Mouse (Mus musculus) heart, embryonic 13.5 days (tissue): ENCODE measurements around the gene Prickle2. TPM values are rescaled to one million over a fixed set of nuclear protein-coding genes. Genes with fewer than 3 reads are reported as not detected.
A peak's percentile ranks its signal among the peaks of the same experiment; 100 is the strongest.

Experiments used
- ATAC-seq: fragments of 200-750 bp; cut with Nextera tagmentation; 2 replicates; pipeline ENCODE4 v1.8.0; 2017; ENCODE audit warnings: moderate TSS enrichment; ENCODE audit not compliant: insufficient number of reproducible peaks, low FRiP score, low TSS enrichment; ENCODE audit errors: extremely low read depth
- H3K27ac ChIP-seq: fragments of 300-500 bp; sonication (generic); replicated peaks from 2 replicates; pipeline ENCODE4 v1.5.1; 2015; ENCODE audit warnings: moderate library complexity, mild to moderate bottlenecking, inconsistent platforms
- H3K27me3 ChIP-seq: fragments of 300-500 bp; sonication (generic); replicated peaks from 2 replicates; pipeline ENCODE4 v1.6.1; 2015; ENCODE audit warnings: mild to moderate bottlenecking, inconsistent platforms
- H3K36me3 ChIP-seq: fragments of 300-500 bp; sonication (generic); 2 replicates; pipeline ENCODE4 v1.6.1; 2015; ENCODE audit warnings: mild to moderate bottlenecking, inconsistent platforms
- H3K4me1 ChIP-seq: fragments of 300-500 bp; sonication (generic); 2 replicates; pipeline ENCODE4 v1.6.1; 2015; ENCODE audit warnings: inconsistent platforms
- H3K4me2 ChIP-seq: fragments of 300-500 bp; sonication (generic); 2 replicates; pipeline ENCODE4 v1.6.1; 2015; ENCODE audit warnings: inconsistent platforms, mild to moderate bottlenecking, moderate library complexity
- H3K4me3 ChIP-seq: fragments of 300-500 bp; sonication (generic); 2 replicates; pipeline ENCODE4 v1.5.1; 2015; ENCODE audit warnings: moderate library complexity, mild to moderate bottlenecking, inconsistent platforms
- H3K9ac ChIP-seq: fragments of 300-500 bp; sonication (generic); 2 replicates; pipeline ENCODE4 v1.6.1; 2015; ENCODE audit warnings: inconsistent platforms, mild to moderate bottlenecking, moderate library complexity
- H3K9me3 ChIP-seq: fragments of 300-500 bp; sonication (generic); 2 replicates; pipeline ENCODE4 v1.6.1; 2016; ENCODE audit warnings: inconsistent platforms
- whole genome bisulfite sequencing: fragments of 180-500 bp; shearing (Covaris S2); methylation state at CpG from one replicate; pipeline ENCODE4 v1.1.7; 2015; ENCODE audit warnings: mixed read lengths; 5-methylcytosine and 5-hydroxymethylcytosine counted together
- polyA plus RNA-seq: library from polyadenylated mRNA; unstranded; fragments of >200 nt; fragmentation: Nextera tagmentation; extraction: Ambion mirVana; gene quantifications from 2 replicates; pipeline ENCODE4 v1.2.1, GENCODE M21; 2015

Prickle2 gene
- polyA plus RNA-seq, 1 experiment from 2014 or later: 5.4 TPM

GRCm38 (mm10) chr6:92714748-92715147 is 8.8 kb upstream of the Prickle2 start:
- Histone ChIP-seq H3K4me3 (no peak overlapping the region), H3K27me3 (no peaks in the 10 kb centered on the region), H3K9me3 (peaks cover 2% of the 10 kb centered on the region; the same call in 1 of the 2 replicates), H3K27ac (no peak overlapping the region), H3K9ac (no peak overlapping the region), H3K4me2 (no peak overlapping the region), H3K4me1 (no peaks in the 10 kb centered on the region), H3K36me3 (no peaks in the 10 kb centered on the region)
- WGBS: 77% methylated on average over 4 of the region's 4 CpGs
- no peak for ATAC-seq

GRCm38 (mm10) chr6:92708137-92708536 is 2.2 kb upstream of the Prickle2 start:
- peaks cover 2% of the 10 kb centered on the region; the same call in 1 of the 2 replicates for H3K9me3 ChIP-seq
- H3K4me3 ChIP-seq: no peak overlapping the region
- H3K27me3 ChIP-seq: peaks cover 10% of the 10 kb centered on the region
- H3K9ac ChIP-seq: no peak overlapping the region
- no peaks in the 10 kb centered on the region for H3K36me3 ChIP-seq
- WGBS: 54% methylated on average over 4 of the region's 4 CpGs
- ATAC-seq: no peak
- H3K27ac ChIP-seq: no peak overlapping the region
- peaks cover 16% of the 10 kb centered on the region for H3K4me1 ChIP-seq
- H3K4me2 ChIP-seq: no peak overlapping the region

GRCm38 (mm10) chr6:92705353-92706144 is 406 bp downstream of the Prickle2 start:
- H3K9ac ChIP-seq: peak overlapping the region; percentile 88
- peak overlapping the region; percentile 79 for H3K4me3 ChIP-seq
- no peaks in the 10 kb centered on the region for H3K9me3 ChIP-seq
- H3K4me1 ChIP-seq: peaks cover 16% of the 10 kb centered on the region
- peak overlapping the region; percentile 99 for H3K4me2 ChIP-seq
- no peak overlapping the region; the same call in 1 of the 2 replicates for H3K27ac ChIP-seq
- no peaks in the 10 kb centered on the region for H3K36me3 ChIP-seq
- WGBS: 4% methylated on average over 39 of the region's 39 CpGs
- ATAC-seq: peak; percentile 26; the same call in 1 of the 2 replicates
- H3K27me3 ChIP-seq: peaks cover 13% of the 10 kb centered on the region

- peak overlapping the region; percentile 99 for H3K4me2 ChIP-seq
Observed at GRCm38 (mm10) chr6:92704810-92705209, 1.1 kb downstream of the Prickle2 start.

GRCm38 (mm10) chr6:92699491-92700209 is 6.3 kb downstream of the Prickle2 start:
- no peak overlapping the region for H3K4me2 ChIP-seq
- H3K27ac ChIP-seq: no peak overlapping the region
- no peak for ATAC-seq
- peaks cover 9% of the 10 kb centered on the region for H3K27me3 ChIP-seq
- no peak overlapping the region for H3K4me3 ChIP-seq
- H3K9ac ChIP-seq: no peak overlapping the region
- WGBS: 38% methylated on average over 3 of the region's 3 CpGs
- H3K36me3 ChIP-seq: no peaks in the 10 kb centered on the region
- peaks cover 4% of the 10 kb centered on the region for H3K4me1 ChIP-seq
- H3K9me3 ChIP-seq: no peaks in the 10 kb centered on the region

More at GRCm38 (mm10) chr6:92704810-92705209, 1.1 kb downstream of the Prickle2 start:
- Histone ChIP-seq H3K36me3 (no peaks in the 10 kb centered on the region), H3K27me3 (peaks cover 13% of the 10 kb centered on the region), H3K9ac (peak overlapping the region; percentile 88; the same call in 1 of the 2 replicates), H3K9me3 (no peaks in the 10 kb centered on the region), H3K4me3 (peak overlapping the region; percentile 79), H3K4me1 (peaks cover 16% of the 10 kb centered on the region), H3K27ac (no peak overlapping the region)
- 33% methylated on average over 9 of the region's 9 CpGs for WGBS
- ATAC-seq: no peak

- no peak overlapping the region for H3K4me2 ChIP-seq
- H3K27me3 ChIP-seq: 0 out of 2 replicates have a peak, but pooled peaks cover under 1% of the 10 kb centered on the region
- H3K36me3 ChIP-seq: no peaks in the 10 kb centered on the region
- H3K9ac ChIP-seq: no peak overlapping the region
- no peak overlapping the region for H3K27ac ChIP-seq
- no peak for ATAC-seq
- H3K4me3 ChIP-seq: no peak overlapping the region
- 80% methylated on average over 5 of the region's 5 CpGs for WGBS
- H3K4me1 ChIP-seq: no peaks in the 10 kb centered on the region
- H3K9me3 ChIP-seq: no peaks in the 10 kb centered on the region
Observed at GRCm38 (mm10) chr6:92697807-92698206, 8.1 kb downstream of the Prickle2 start.

GRCm38 (mm10) chr6:92687317-92687716 is 18.6 kb downstream of the Prickle2 start:
- Histone ChIP-seq H3K4me1 (no peaks in the 10 kb centered on the region), H3K27ac (no peak overlapping the region), H3K36me3 (no peaks in the 10 kb centered on the region), H3K4me3 (no peak overlapping the region), H3K4me2 (no peak overlapping the region), H3K9me3 (no peaks in the 10 kb centered on the region), H3K9ac (no peak overlapping the region), H3K27me3 (no peaks in the 10 kb centered on the region)
- WGBS: 81% methylated on average over 5 of the region's 5 CpGs
- ATAC-seq: no peak

- no peak overlapping the region for H3K9ac ChIP-seq
- no peak for ATAC-seq
Observed at GRCm38 (mm10) chr6:92674394-92674925, 31.5 kb downstream of the Prickle2 start.

GRCm38 (mm10) chr6:92670518-92671147 is 35.3 kb downstream of the Prickle2 start:
- Histone ChIP-seq H3K4me1 (peaks cover 9% of the 10 kb centered on the region; the same call in 1 of the 2 replicates), H3K4me3 (no peak overlapping the region), H3K9ac (no peak overlapping the region), H3K27ac (no peak overlapping the region), H3K4me2 (no peak overlapping the region), H3K36me3 (no peaks in the 10 kb centered on the region), H3K27me3 (no peaks in the 10 kb centered on the region), H3K9me3 (no peaks in the 10 kb centered on the region)
- no peak for ATAC-seq
- 78% methylated on average over 5 of the region's 5 CpGs for WGBS

More at GRCm38 (mm10) chr6:92674394-92674925, 31.5 kb downstream of the Prickle2 start:
- Histone ChIP-seq H3K27ac (no peak overlapping the region), H3K4me1 (peaks cover 4% of the 10 kb centered on the region; the same call in 1 of the 2 replicates), H3K4me3 (no peak overlapping the region), H3K36me3 (no peaks in the 10 kb centered on the region), H3K4me2 (no peak overlapping the region), H3K27me3 (no peaks in the 10 kb centered on the region), H3K9me3 (no peaks in the 10 kb centered on the region)
- WGBS: 41% methylated on average over 8 of the region's 8 CpGs

- H3K9ac ChIP-seq: no peak overlapping the region
- 86% methylated on average over 3 of the region's 3 CpGs for WGBS
- H3K27ac ChIP-seq: no peak overlapping the region
- no peaks in the 10 kb centered on the region for H3K36me3 ChIP-seq
- no peak overlapping the region for H3K4me3 ChIP-seq
- no peaks in the 10 kb centered on the region for H3K27me3 ChIP-seq
- peaks cover 19% of the 10 kb centered on the region for H3K4me1 ChIP-seq
- no peaks in the 10 kb centered on the region for H3K9me3 ChIP-seq
- no peak for ATAC-seq
- H3K4me2 ChIP-seq: no peak overlapping the region
Observed at GRCm38 (mm10) chr6:92669623-92670022, 36.3 kb downstream of the Prickle2 start.

GRCm38 (mm10) chr6:92667544-92667943 is 38.4 kb downstream of the Prickle2 start:
- Histone ChIP-seq H3K27ac (no peak overlapping the region), H3K27me3 (no peaks in the 10 kb centered on the region), H3K9ac (no peak overlapping the region), H3K4me3 (no peak overlapping the region), H3K9me3 (no peaks in the 10 kb centered on the region), H3K4me2 (no peak overlapping the region), H3K36me3 (no peaks in the 10 kb centered on the region), H3K4me1 (peaks cover 19% of the 10 kb centered on the region)
- no peak for ATAC-seq
- 65% methylated on average over 3 of the region's 3 CpGs for WGBS
